Mouse (Mus musculus): Measurements from ENCODE around the gene Eef1a1.
"Not testable (repeated sequence)": the region's sequence is repeated elsewhere in the genome, so short reads cannot be mapped to it uniquely, and the experiment has no call there.

The Eef1a1 gene

GRCm38 (mm10) chr9:78500386-78500785, 11.4 kb upstream of the Eef1a1 start:
- Histone ChIP-seq H3K36me3 (ENCODE audit: control insufficient read depth, insufficient read depth, low read length, poor library complexity, severe bottlenecking) (no peaks in the 10 kb centered on the region), H3K27me3 (ENCODE audit: control insufficient read depth, insufficient read depth, low read length, poor library complexity, severe bottlenecking) (no peaks in the 10 kb centered on the region)
- no peak for DNase-seq (ENCODE audit: low read depth, low spot score)

GRCm38 (mm10) chr9:78493171-78493570, 4.2 kb upstream of the Eef1a1 start:
- Histone ChIP-seq H3K36me3 (ENCODE audit: control insufficient read depth, insufficient read depth, low read length, poor library complexity, severe bottlenecking) (no peaks in the 10 kb centered on the region), H3K27me3 (ENCODE audit: control insufficient read depth, insufficient read depth, low read length, poor library complexity, severe bottlenecking) (no peaks in the 10 kb centered on the region)
- DNase-seq (ENCODE audit: low read depth, low spot score) = no peak

DNA sequence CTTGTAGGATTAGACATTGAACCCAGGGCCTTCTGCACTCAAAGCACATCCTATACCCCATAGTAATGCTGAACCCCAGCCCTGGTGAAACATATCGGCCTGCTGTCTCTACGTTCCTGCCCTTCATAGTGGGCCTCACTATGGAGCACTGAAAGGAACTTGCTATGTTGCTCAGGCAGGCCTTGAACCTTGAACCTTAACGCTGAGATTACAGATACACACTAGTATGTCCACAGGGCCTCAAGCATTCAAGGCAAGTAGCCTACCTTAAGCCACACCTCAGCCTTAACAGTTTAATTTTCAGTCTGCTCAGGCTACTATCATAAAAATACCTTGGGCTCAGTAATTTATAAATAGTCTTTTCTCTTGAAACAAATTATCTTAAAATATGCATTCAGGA, 3.3 kb upstream of the Eef1a1 start:
- Histone ChIP-seq H3K27me3 (ENCODE audit: control insufficient read depth, insufficient read depth, low read length, poor library complexity, severe bottlenecking) (no peaks in the 10 kb centered on the region), H3K36me3 (ENCODE audit: control insufficient read depth, insufficient read depth, low read length, poor library complexity, severe bottlenecking) (no peaks in the 10 kb centered on the region)
- DNase-seq (ENCODE audit: low read depth, low spot score) = no peak

GRCm38 (mm10) chr9:78491169-78491568, 2.2 kb upstream of the Eef1a1 start:
- no peaks in the 10 kb centered on the region for H3K27me3 ChIP-seq (ENCODE audit: control insufficient read depth, insufficient read depth, low read length, poor library complexity, severe bottlenecking)
- no peaks in the 10 kb centered on the region for H3K36me3 ChIP-seq (ENCODE audit: control insufficient read depth, insufficient read depth, low read length, poor library complexity, severe bottlenecking)
- no peak for DNase-seq (ENCODE audit: low read depth, low spot score)

GRCm38 (mm10) chr9:78488021-78488420, 930 bp downstream of the Eef1a1 start:
- not testable (repeated sequence) for DNase-seq (ENCODE audit: low read depth, low spot score); H3K36me3 ChIP-seq (ENCODE audit: control insufficient read depth, insufficient read depth, low read length, poor library complexity, severe bottlenecking); H3K27me3 ChIP-seq (ENCODE audit: control insufficient read depth, insufficient read depth, low read length, poor library complexity, severe bottlenecking)

GRCm38 (mm10) chr9:78484660-78485059, 4.3 kb downstream of the Eef1a1 start:
- H3K27me3 ChIP-seq (ENCODE audit: control insufficient read depth, insufficient read depth, low read length, poor library complexity, severe bottlenecking) = no peaks in the 10 kb centered on the region
- H3K36me3 ChIP-seq (ENCODE audit: control insufficient read depth, insufficient read depth, low read length, poor library complexity, severe bottlenecking) = peaks cover 3% of the 10 kb centered on the region; the same call in 1 of the 2 replicates
- no peak for DNase-seq (ENCODE audit: low read depth, low spot score)

DNA sequence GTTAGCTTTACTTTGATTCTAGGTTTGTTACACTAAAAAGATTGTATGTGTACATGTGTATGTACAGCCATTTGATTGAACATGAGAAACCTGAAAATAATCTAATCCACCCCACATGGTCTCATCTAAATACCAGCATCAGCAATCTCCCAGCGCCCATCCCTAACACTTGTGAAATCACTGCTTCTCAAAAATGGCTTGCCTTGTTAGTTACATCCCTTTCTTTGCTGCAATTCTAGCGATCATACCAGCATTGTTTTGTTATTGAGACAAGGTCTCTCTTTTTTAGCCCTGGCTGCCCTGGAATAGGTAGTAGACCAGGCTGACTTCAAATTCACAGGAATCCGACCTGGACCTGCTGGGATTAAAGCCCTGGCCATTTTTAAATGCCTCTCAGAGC, 6.6 kb downstream of the Eef1a1 start:
- DNase-seq (ENCODE audit: low read depth, low spot score) = no peak
- H3K36me3 ChIP-seq (ENCODE audit: control insufficient read depth, insufficient read depth, low read length, poor library complexity, severe bottlenecking) = peaks cover 12% of the 10 kb centered on the region
- H3K27me3 ChIP-seq (ENCODE audit: control insufficient read depth, insufficient read depth, low read length, poor library complexity, severe bottlenecking) = no peaks in the 10 kb centered on the region

DNA sequence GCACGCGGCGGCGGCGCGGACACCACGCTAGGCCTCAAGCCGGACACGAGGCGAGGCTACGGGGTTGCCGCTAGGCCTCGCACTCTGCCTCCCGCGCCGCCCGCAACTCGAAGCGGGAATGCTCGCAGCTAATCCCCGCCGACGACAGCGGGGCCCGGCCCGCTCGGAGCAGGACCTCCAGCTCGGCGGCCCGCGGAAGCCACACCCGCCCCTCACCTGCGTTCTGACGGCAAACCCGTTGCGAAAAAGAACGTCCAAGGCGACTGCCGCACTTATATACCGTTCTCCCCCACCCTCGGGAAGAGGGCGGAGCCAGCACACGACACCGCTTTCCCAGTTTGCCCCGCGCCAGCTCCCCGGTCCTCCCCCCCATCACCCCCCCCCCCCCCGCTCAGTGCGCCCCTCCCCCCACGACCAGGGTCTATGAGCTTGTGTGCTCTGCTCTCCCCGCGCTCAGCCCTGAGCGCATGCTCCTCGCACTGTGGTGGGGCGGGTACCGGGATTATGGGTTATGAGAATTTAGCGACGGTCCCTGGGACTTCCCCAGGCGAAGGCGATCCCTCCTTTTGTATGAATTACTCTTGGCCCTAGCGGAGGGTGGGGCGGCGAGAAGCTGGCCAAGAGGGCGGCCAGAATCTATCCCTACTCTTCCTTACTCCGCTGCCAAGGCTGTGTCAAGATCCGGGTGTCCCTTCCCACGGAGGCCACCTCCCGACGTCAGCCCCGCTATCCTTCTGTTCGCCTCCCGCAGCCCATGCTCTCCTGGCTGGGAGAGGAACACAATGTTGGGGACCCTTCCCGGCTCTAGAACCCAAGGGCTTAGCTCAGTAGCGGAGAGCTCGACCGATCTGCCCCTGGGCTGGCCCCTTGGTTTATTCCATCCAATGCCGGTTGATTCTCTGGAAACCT, 7.3 kb downstream of the Eef1a1 start:
- Histone ChIP-seq H3K27me3 (ENCODE audit: control insufficient read depth, insufficient read depth, low read length, poor library complexity, severe bottlenecking) (no peaks in the 10 kb centered on the region), H3K36me3 (ENCODE audit: control insufficient read depth, insufficient read depth, low read length, poor library complexity, severe bottlenecking) (peaks cover 12% of the 10 kb centered on the region)
- peak; percentile 98 for DNase-seq (ENCODE audit: low read depth, low spot score)

DNA sequence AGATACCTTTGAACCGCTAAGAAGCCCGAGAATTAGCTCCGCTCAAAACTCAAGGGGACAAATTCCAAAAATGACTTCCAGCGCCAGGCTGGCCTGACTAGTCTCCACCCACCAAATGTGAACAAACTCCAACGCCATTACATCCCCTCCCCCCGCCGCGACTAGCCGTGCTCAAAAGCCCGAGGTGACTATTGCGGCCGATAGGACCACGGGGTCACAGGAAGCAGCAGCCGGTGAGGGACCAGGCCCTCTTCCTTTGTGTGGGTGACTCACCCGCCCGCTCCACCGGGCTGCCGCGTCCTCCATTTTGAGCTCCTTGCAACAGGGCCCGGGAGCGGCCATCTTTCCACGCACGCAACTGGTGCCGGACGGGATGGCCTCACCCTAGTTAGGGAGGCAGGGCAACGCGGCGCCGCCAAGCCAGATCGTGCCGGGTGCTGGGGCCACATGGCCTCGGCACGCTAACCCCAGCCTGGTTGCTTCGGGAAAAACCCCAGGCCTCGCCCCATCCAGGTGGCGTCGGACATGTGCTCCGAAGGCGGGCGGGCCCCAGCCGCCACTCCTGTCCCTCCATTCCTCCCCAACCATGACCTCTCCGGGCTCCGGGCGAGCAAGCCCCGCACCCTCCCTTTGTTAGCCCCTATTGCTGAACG, 8.1 kb downstream of the Eef1a1 start:
- H3K36me3 ChIP-seq (ENCODE audit: control insufficient read depth, insufficient read depth, low read length, poor library complexity, severe bottlenecking) = peaks cover 15% of the 10 kb centered on the region
- peak; percentile 86 for DNase-seq (ENCODE audit: low read depth, low spot score)
- no peaks in the 10 kb centered on the region for H3K27me3 ChIP-seq (ENCODE audit: control insufficient read depth, insufficient read depth, low read length, poor library complexity, severe bottlenecking)

DNA sequence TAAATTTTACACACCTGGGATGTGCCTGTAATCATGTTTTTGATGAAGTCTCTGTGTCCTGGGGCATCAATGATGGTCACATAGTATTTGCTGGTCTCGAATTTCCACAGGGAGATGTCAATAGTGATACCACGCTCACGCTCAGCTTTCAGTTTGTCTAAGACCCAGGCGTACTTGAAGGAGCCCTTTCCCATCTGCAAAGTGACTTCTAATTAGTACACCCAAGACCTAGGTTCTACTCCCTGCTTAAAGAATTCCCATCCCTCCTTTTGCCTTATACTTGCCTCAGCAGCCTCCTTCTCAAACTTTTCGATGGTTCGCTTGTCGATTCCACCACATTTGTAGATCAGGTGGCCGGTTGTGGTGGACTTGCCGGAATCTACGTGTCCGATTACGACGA, 8.7 kb downstream of the Eef1a1 start:
- not testable (repeated sequence) for DNase-seq (ENCODE audit: low read depth, low spot score); H3K27me3 ChIP-seq (ENCODE audit: control insufficient read depth, insufficient read depth, low read length, poor library complexity, severe bottlenecking)
- peaks cover 16% of the 10 kb centered on the region for H3K36me3 ChIP-seq (ENCODE audit: control insufficient read depth, insufficient read depth, low read length, poor library complexity, severe bottlenecking)

DNA sequence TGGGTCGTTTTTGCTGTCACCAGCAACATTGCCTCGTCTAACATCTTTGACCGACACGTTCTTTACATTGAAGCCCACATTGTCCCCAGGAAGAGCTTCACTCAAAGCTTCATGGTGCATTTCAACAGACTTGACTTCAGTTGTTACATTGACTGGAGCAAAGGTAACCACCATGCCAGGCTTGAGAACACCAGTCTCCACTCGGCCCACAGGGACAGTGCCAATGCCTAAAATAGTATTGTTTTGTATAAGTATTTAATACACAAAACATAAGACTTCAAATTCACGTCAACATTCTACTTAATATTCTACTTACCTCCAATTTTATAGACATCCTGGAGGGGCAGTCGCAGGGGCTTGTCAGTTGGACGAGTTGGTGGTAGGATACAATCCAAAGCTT, 9.6 kb downstream of the Eef1a1 start:
- peaks cover 16% of the 10 kb centered on the region for H3K36me3 ChIP-seq (ENCODE audit: control insufficient read depth, insufficient read depth, low read length, poor library complexity, severe bottlenecking)
- DNase-seq (ENCODE audit: low read depth, low spot score); H3K27me3 ChIP-seq (ENCODE audit: control insufficient read depth, insufficient read depth, low read length, poor library complexity, severe bottlenecking): not testable (repeated sequence)

DNA sequence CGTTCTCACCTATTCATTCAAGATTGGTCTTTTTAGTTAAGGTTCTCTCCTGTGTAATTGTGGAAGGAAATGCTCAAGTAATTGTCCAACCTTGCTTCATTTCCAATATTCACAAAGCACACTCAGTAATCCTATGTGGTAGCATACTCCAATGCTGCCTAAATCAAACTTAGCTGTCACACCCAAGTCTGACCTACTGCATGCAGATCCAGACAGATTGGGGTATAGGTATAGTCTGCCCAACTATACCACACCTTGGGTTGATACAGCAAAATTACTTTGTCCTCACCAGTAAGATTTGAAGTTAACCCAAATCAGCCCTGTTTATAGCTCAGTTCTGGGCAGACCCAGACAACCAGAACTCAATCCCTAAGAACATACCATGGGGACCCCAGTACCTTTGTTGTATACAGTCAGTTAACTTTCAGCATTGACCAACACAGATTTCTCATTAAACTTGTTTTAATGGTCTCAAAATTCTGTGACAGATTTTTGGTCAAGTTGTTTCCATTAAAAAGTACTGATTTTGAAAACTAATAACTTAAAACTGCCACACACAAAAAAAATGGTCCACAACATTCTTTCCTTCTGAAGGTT, 10.8 kb downstream of the Eef1a1 start:
- H3K36me3 ChIP-seq (ENCODE audit: control insufficient read depth, insufficient read depth, low read length, poor library complexity, severe bottlenecking) = peaks cover 16% of the 10 kb centered on the region
- H3K27me3 ChIP-seq (ENCODE audit: control insufficient read depth, insufficient read depth, low read length, poor library complexity, severe bottlenecking); DNase-seq (ENCODE audit: low read depth, low spot score): not testable (repeated sequence)

- peaks cover 18% of the 10 kb centered on the region for H3K36me3 ChIP-seq (ENCODE audit: control insufficient read depth, insufficient read depth, low read length, poor library complexity, severe bottlenecking)
- H3K27me3 ChIP-seq (ENCODE audit: control insufficient read depth, insufficient read depth, low read length, poor library complexity, severe bottlenecking) = no peaks in the 10 kb centered on the region
- peak; percentile 72 for DNase-seq (ENCODE audit: low read depth, low spot score)
Measured at GRCm38 (mm10) chr9:78477021-78477551, 11.9 kb downstream of the Eef1a1 start.

DNA sequence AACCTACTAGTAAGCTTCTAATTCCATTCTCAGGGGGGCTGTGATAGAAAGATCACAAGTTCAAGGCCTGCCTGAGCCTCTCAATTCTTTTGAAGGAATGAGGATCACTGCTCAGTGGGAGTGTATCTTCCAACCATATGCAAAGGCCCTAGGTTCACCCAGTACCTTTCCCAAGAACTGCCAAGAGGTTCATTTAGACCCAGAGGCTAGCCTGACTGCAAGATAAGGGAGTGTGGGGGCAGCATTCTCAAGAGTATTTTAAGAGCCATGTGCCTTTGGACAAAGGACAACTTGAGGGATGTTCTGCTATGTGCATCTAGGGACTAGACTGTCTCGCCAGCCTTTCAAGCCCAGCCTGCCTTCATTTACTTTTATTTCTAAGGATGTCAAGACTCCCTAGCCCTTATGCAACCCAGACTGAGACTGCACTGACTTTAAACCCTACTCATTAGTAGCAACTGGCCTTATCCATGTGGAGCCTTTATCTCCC, 12.4 kb downstream of the Eef1a1 start:
- Histone ChIP-seq H3K27me3 (ENCODE audit: control insufficient read depth, insufficient read depth, low read length, poor library complexity, severe bottlenecking) (no peaks in the 10 kb centered on the region), H3K36me3 (ENCODE audit: control insufficient read depth, insufficient read depth, low read length, poor library complexity, severe bottlenecking) (peaks cover 18% of the 10 kb centered on the region)
- DNase-seq (ENCODE audit: low read depth, low spot score) = no peak

DNA sequence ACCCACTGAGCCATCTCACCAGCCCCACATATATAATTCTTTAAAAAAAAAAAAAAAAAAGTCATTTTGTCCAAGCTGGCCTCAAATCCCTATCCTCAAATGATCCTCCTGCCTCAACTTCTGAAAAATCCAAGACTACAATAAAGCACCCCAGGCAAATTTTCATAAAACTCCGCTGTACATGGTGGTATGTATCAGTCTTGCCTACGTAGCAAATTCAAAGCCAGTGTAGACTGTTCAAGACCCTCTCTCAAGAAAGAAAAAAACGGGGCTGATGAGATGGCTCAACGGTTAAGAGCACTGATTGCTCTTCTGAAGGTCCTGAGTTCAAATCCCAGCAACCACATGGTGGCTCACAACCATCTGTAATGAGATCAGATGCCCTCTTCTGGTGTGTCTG, 13.1 kb downstream of the Eef1a1 start:
- H3K36me3 ChIP-seq (ENCODE audit: control insufficient read depth, insufficient read depth, low read length, poor library complexity, severe bottlenecking) = peaks cover 18% of the 10 kb centered on the region
- H3K27me3 ChIP-seq (ENCODE audit: control insufficient read depth, insufficient read depth, low read length, poor library complexity, severe bottlenecking) = no peaks in the 10 kb centered on the region
- no peak for DNase-seq (ENCODE audit: low read depth, low spot score)
